Mouse (Mus musculus): ENCODE measurements around the gene Umps. TPM values are rescaled to one million over a fixed set of nuclear protein-coding genes. Genes with fewer than 3 reads are reported as not detected.

Gene Umps
- polyA plus RNA-seq, 1 experiment from 2014 or later: 49.4 TPM

GRCm38 (mm10) chr16:33908239-33908638, 58.6 kb downstream of the Umps start:
- 85% methylated on average over 4 of the region's 4 CpGs for WGBS
- H3K4me2 ChIP-seq (ENCODE audit: low read depth, low read length): no peak overlapping the region
- ATAC-seq: no peak
- H3K27ac ChIP-seq (ENCODE audit: low read length): no peak overlapping the region
- no peaks in the 10 kb centered on the region for H3K4me1 ChIP-seq (ENCODE audit: control insufficient read depth, insufficient read depth, low read length)
- no peak overlapping the region for H3K9ac ChIP-seq (ENCODE audit: low read depth, low read length)
- no peak overlapping the region for H3K4me3 ChIP-seq (ENCODE audit: low read length)
- H3K9me3 ChIP-seq (ENCODE audit: control insufficient read depth, low read length): no peaks in the 10 kb centered on the region
- no peaks in the 10 kb centered on the region for H3K36me3 ChIP-seq (ENCODE audit: control insufficient read depth, insufficient read depth, low read length)
- H3K27me3 ChIP-seq (replicated peaks; ENCODE audit: control insufficient read depth, insufficient read depth, low read length): no peaks in the 10 kb centered on the region

Other genes starting within 250 kb of the Umps start
- 358 and 407 TPM in 2 replicates for gene Muc13, start 173.0 kb downstream of the Umps start, polyA plus RNA-seq (2015; fragmentation: Nextera tagmentation; extraction: Ambion mirVana)
- gene Itgb5, start 137.4 kb downstream of the Umps start, polyA plus RNA-seq (2015; fragmentation: Nextera tagmentation; extraction: Ambion mirVana): 6.6 and 9.3 TPM in 2 replicates